Mouse (Mus musculus) midbrain, embryonic 16.5 days (tissue): Measurements from ENCODE around the gene Hist3h2a. TPM values are rescaled to one million over a fixed set of nuclear protein-coding genes. Genes with fewer than 3 reads are reported as not detected.

ENCODE experiments used
- ATAC-seq: fragments of 200-750 bp; cut with Nextera tagmentation; 2 replicates; pipeline ENCODE4 v1.8.0; 2017; ENCODE audit warnings: moderate TSS enrichment
- H3K27ac ChIP-seq: fragments of 300-500 bp; sonication (generic); 2 replicates; pipeline ENCODE4 v1.5.1; 2014; ENCODE audit warnings: mild to moderate bottlenecking, low read length, mixed read lengths
- H3K27me3 ChIP-seq: fragments of 300-500 bp; sonication (generic); 2 replicates; pipeline ENCODE4 v1.6.1; 2014; ENCODE audit warnings: low read depth, low read length, mixed read lengths; ENCODE audit not compliant: control insufficient read depth, insufficient read depth
- H3K36me3 ChIP-seq: fragments of 300-500 bp; sonication (generic); 2 replicates; pipeline ENCODE4 v1.6.1; 2014; ENCODE audit warnings: mild to moderate bottlenecking, low read length, moderate library complexity, mixed read lengths; ENCODE audit not compliant: control insufficient read depth, insufficient read depth
- H3K4me1 ChIP-seq: fragments of 300-500 bp; sonication (generic); 2 replicates; pipeline ENCODE4 v1.6.1; 2014; ENCODE audit warnings: mild to moderate bottlenecking, low read length, mixed read lengths; ENCODE audit not compliant: control insufficient read depth, insufficient read depth
- H3K4me2 ChIP-seq: fragments of 300-500 bp; sonication (generic); 2 replicates; pipeline ENCODE4 v1.6.1; 2014; ENCODE audit warnings: mild to moderate bottlenecking, low read length, mixed read lengths
- H3K4me3 ChIP-seq: fragments of 300-500 bp; sonication (generic); 2 replicates; pipeline ENCODE4 v1.5.1; 2014; ENCODE audit warnings: low read depth, mild to moderate bottlenecking, low read length, moderate library complexity, mixed read lengths
- H3K9ac ChIP-seq: fragments of 300-500 bp; sonication (generic); 2 replicates; pipeline ENCODE4 v1.6.1; 2014; ENCODE audit warnings: low read depth, low read length, mixed read lengths
- H3K9me3 ChIP-seq: fragments of 300-500 bp; sonication (generic); replicated peaks from 2 replicates; pipeline ENCODE4 v1.6.1; 2014; ENCODE audit warnings: mild to moderate bottlenecking, low read length, mixed read lengths; ENCODE audit not compliant: control insufficient read depth, poor library complexity, severe bottlenecking
- WGBS: fragments of 180-500 bp; shearing (Covaris S2); extraction: QIAGEN DNeasy Blood & Tissue Kit; methylation state at CpG from one replicate; pipeline ENCODE4 v1.1.7; 2014; 5-methylcytosine and 5-hydroxymethylcytosine counted together
- polyA plus RNA-seq: library from polyadenylated mRNA; unstranded; fragments of >200 nt; fragmentation: Nextera tagmentation; extraction: Ambion mirVana; gene quantifications from 2 replicates; pipeline ENCODE4 v1.2.1, GENCODE M21; 2015

Hist3h2a gene
- polyA plus RNA-seq, 1 experiment from 2014 or later: 107 TPM

DNA sequence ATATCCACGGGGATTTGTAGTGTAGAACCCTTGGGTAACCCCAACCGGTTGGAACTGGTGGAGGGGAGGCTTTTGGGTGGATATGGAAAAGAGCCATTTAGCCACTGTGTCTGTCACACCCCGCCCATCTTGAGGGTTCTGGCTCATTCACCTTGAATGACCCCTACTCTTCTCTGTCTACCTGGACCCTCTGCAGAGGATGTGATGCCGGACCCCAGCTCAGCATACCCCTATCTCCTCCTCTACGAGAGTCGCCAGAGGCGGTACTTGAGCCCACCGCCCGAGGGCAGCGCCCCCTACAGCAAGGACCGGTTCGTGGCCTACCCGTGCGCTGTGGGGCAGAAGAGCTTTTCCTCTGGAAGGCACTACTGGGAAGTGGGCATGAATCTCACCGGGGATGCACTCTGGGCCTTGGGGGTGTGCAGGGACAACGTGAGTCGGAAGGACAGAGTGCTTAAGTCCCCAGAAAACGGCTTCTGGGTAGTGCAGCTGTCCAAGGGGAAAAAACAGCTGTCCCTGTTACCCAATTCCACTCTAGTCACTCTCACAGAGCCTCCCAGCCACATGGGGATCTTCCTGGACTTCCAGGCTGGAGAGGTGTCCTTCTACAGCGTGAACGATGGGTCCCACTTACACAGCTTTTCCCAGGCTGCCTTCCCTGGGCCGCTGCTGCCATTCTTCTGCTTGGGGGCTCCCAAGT is 16.5 kb downstream of the Hist3h2a start:
- Histone ChIP-seq H3K36me3 (peaks cover 3% of the 10 kb centered on the region; the same call in 1 of the 2 replicates), H3K4me2 (no peak overlapping the region), H3K4me3 (no peak overlapping the region), H3K4me1 (peaks cover 8% of the 10 kb centered on the region), H3K9ac (no peak overlapping the region), H3K27ac (no peak overlapping the region), H3K9me3 (no peaks in the 10 kb centered on the region), H3K27me3 (no peaks in the 10 kb centered on the region)
- no peak for ATAC-seq
- 93% methylated on average over 21 of the region's 21 CpGs for WGBS

- no peak overlapping the region for H3K4me3 ChIP-seq
- no peak for ATAC-seq
- peaks cover 11% of the 10 kb centered on the region for H3K4me1 ChIP-seq
- no peak overlapping the region for H3K9ac ChIP-seq
- peaks cover 3% of the 10 kb centered on the region; the same call in 1 of the 2 replicates for H3K36me3 ChIP-seq
- H3K27ac ChIP-seq: no peak overlapping the region
- H3K4me2 ChIP-seq: no peak overlapping the region
- H3K27me3 ChIP-seq: no peaks in the 10 kb centered on the region
- H3K9me3 ChIP-seq: no peaks in the 10 kb centered on the region
- 89% methylated on average over 3 of the region's 3 CpGs for WGBS
These were observed 17.3 kb downstream of the Hist3h2a start for GRCm38 (mm10) chr11:58971796-58972195.

DNA sequence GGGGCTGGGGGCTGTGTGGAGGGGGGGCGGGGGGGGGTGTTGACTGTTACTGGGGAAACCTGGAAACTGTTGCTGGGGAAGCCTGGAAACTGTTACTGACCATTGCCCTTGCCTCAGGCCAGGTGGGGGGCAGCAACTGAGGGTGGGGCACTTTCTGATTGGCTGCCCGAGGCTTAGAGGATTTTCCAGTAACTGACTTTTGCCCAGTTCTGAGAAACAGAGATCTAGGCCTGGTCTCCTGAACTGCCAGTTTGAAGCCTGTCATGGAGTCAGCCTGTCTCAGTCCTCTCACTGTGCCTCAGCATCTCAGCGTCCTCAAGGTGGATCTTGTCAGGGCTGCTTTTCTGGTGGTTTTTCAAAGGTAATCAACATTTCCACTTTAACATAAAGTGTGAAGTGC is 19.9 kb downstream of the Hist3h2a start:
- no peak overlapping the region for H3K27ac ChIP-seq
- H3K4me1 ChIP-seq: peaks cover 23% of the 10 kb centered on the region
- H3K4me2 ChIP-seq: no peak overlapping the region
- H3K4me3 ChIP-seq: no peak overlapping the region
- no peaks in the 10 kb centered on the region for H3K9me3 ChIP-seq
- no peak overlapping the region for H3K9ac ChIP-seq
- peaks cover 3% of the 10 kb centered on the region; the same call in 1 of the 2 replicates for H3K36me3 ChIP-seq
- 88% methylated on average over 3 of the region's 3 CpGs for WGBS
- H3K27me3 ChIP-seq: no peaks in the 10 kb centered on the region
- ATAC-seq: no peak

- Histone ChIP-seq H3K27ac (no peak overlapping the region), H3K27me3 (no peaks in the 10 kb centered on the region), H3K9me3 (no peaks in the 10 kb centered on the region), H3K36me3 (peaks cover 4% of the 10 kb centered on the region; the same call in 1 of the 2 replicates), H3K9ac (peak overlapping the region; percentile 92), H3K4me2 (peak overlapping the region; percentile 98), H3K4me1 (peaks cover 48% of the 10 kb centered on the region), H3K4me3 (peak overlapping the region; percentile 97)
- no peak for ATAC-seq
- WGBS: under 1% methylated on average over 29 of the region's 29 CpGs
These were observed 22.7 kb downstream of the Hist3h2a start for GRCm38 (mm10) chr11:58977150-58977549.

DNA sequence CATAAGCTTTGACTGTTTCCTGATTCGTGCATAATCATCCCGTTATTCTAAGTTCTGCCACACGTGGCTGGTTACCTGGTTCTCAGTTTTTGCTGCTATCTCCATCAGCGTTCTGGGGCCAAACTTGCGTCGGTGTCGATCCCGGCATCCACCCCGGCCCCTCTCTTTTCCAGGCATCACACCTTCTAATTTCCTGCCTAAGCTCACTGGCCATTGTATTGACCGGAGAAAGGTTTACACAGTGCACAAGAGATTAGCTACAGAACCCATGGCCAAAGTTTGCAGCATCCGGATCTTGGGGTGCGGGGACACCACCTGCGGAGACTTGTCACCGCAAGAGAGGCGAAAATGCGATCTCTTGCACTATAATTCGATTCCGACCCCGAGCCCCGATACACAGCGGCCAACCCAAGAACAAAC is 23.1 kb downstream of the Hist3h2a start:
- H3K27me3 ChIP-seq: no peaks in the 10 kb centered on the region
- peak overlapping the region; percentile 98 for H3K4me2 ChIP-seq
- WGBS: under 1% methylated on average over 21 of the region's 21 CpGs
- peaks cover 49% of the 10 kb centered on the region for H3K4me1 ChIP-seq
- H3K9me3 ChIP-seq: no peaks in the 10 kb centered on the region
- peak overlapping the region; percentile 66 for H3K27ac ChIP-seq
- H3K36me3 ChIP-seq: peaks cover 6% of the 10 kb centered on the region; the same call in 1 of the 2 replicates
- peak overlapping the region; percentile 97 for H3K4me3 ChIP-seq
- ATAC-seq: peak; percentile 49
- H3K9ac ChIP-seq: peak overlapping the region; percentile 92

- WGBS: under 1% methylated on average over 64 of the region's 64 CpGs
- Histone ChIP-seq H3K4me3 (peak within 1 kb of the TSS; percentile 97), H3K4me1 (peaks cover 49% of the 10 kb centered on the region), H3K9ac (peak within 1 kb of the TSS; percentile 92), H3K9me3 (no peaks in the 10 kb centered on the region), H3K36me3 (peaks cover 11% of the 10 kb centered on the region), H3K4me2 (peak within 1 kb of the TSS; percentile 98), H3K27me3 (no peaks in the 10 kb centered on the region), H3K27ac (peak within 1 kb of the TSS; percentile 66)
- ATAC-seq: peak; percentile 88
These were observed 23.7 kb downstream of the Hist3h2a start, which contains the start of gene Trim11 for GRCm38 (mm10) chr11:58978027-58978705. Gene Trim11, plus strand, starts transcription at chr11:58978093.

DNA sequence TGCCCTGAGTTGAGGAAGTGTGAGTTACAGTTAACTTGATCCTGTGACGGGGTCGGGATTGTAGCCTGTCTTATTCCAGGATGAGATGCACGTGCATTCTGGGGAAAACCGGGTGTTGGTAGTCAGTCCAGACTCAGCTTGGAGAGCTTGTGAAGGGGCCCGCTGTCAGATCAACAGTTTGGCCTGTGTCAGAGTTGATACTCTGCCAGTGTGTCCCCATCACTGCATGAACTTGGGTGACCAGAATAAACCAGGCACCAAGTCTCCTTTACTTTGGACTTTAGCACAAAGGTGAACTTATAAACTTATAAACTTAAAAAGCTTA is 24.2 kb downstream of the Hist3h2a start:
- peaks cover 49% of the 10 kb centered on the region for H3K4me1 ChIP-seq
- peak overlapping the region; percentile 97 for H3K4me3 ChIP-seq
- 5% methylated on average over 5 of the region's 5 CpGs for WGBS
- no peaks in the 10 kb centered on the region for H3K27me3 ChIP-seq
- H3K36me3 ChIP-seq: peaks cover 12% of the 10 kb centered on the region
- peak overlapping the region; percentile 92 for H3K9ac ChIP-seq
- no peak; the same call in 1 of the 2 replicates for ATAC-seq
- no peak overlapping the region for H3K27ac ChIP-seq
- peak overlapping the region; percentile 98 for H3K4me2 ChIP-seq
- no peaks in the 10 kb centered on the region for H3K9me3 ChIP-seq

- no peaks in the 10 kb centered on the region for H3K9me3 ChIP-seq
- H3K4me1 ChIP-seq: peaks cover 49% of the 10 kb centered on the region
- H3K36me3 ChIP-seq: peaks cover 15% of the 10 kb centered on the region
- H3K27me3 ChIP-seq: no peaks in the 10 kb centered on the region
- WGBS: 81% methylated on average over 3 of the region's 3 CpGs
- no peak for ATAC-seq
- H3K27ac ChIP-seq: no peak overlapping the region
- peak overlapping the region; percentile 97 for H3K4me3 ChIP-seq
- peak overlapping the region; percentile 13; the same call in 1 of the 2 replicates for H3K9ac ChIP-seq
- H3K4me2 ChIP-seq: peak overlapping the region; percentile 98
These were observed 24.7 kb downstream of the Hist3h2a start for GRCm38 (mm10) chr11:58979183-58979582.

DNA sequence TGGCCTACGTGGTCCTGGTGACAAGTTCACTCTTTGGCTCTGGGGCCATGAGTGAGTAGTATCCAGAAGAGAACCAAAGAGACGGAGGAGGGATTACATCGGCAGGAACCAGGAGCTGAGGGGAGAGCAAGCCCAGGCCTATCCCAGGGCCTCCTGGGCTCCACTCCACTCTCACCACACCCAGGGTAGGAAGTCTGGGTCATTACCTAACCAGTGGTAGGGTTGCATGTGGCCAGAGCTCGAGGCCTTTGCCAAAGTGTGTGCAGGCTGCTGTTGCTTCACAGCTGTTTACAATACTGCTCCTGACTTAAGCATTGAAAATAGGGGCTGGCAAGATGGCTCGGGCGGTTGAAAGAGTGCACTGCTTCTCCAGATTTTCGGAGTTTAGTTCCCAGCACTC is 25.2 kb downstream of the Hist3h2a start:
- peak overlapping the region; percentile 98 for H3K4me2 ChIP-seq
- H3K9me3 ChIP-seq: no peaks in the 10 kb centered on the region
- no peaks in the 10 kb centered on the region for H3K27me3 ChIP-seq
- WGBS: 79% methylated on average over 7 of the region's 7 CpGs
- H3K27ac ChIP-seq: no peak overlapping the region
- ATAC-seq: no peak
- H3K36me3 ChIP-seq: peaks cover 12% of the 10 kb centered on the region
- H3K4me1 ChIP-seq: peaks cover 49% of the 10 kb centered on the region
- peak overlapping the region; percentile 13; the same call in 1 of the 2 replicates for H3K9ac ChIP-seq
- H3K4me3 ChIP-seq: peak overlapping the region; percentile 97
